Mouse (Mus musculus): ENCODE data around the gene Acer1. TPM values are rescaled to one million over a fixed set of nuclear protein-coding genes. Genes with fewer than 3 reads are reported as not detected.

Acer1 gene
- polyA plus RNA-seq, 1 experiment: not detected

GRCm38 (mm10) chr17:56995046-56995445 is 13.1 kb upstream of the Acer1 start:
- H3K4me3 ChIP-seq (ENCODE audit: insufficient read depth, poor library complexity, severe bottlenecking): no peak overlapping the region
- TF ChIP-seq CEBPB (IDR thresholded peaks at IDR 0.05; ENCODE audit: low read depth) (no peak), CTCF (IDR thresholded peaks at IDR 0.05; ENCODE audit: control insufficient read depth, insufficient read depth, insufficient read length) (no peak), USF1 (IDR thresholded peaks at IDR 0.05; ENCODE audit: low read depth) (no peak), FOSL1 (IDR thresholded peaks at IDR 0.05; ENCODE audit: insufficient read depth, low read length, poor library complexity, severe bottlenecking) (no peak), MYOG (IDR thresholded peaks at IDR 0.05; ENCODE audit: control insufficient read depth, extremely low read depth, insufficient read length) (no peak), MYOD1 (IDR thresholded peaks at IDR 0.05; ENCODE audit: control insufficient read depth, insufficient read length, low read depth) (no peak), MAX (IDR thresholded peaks at IDR 0.05) (no peak)
- peaks cover 28% of the 10 kb centered on the region for H3K79me2 ChIP-seq (ENCODE audit: control insufficient read depth, insufficient read depth)
- no peak overlapping the region for H3ac ChIP-seq (ENCODE audit: control insufficient read depth, insufficient read length, low read depth)
- peaks cover 47% of the 10 kb centered on the region for H3K36me3 ChIP-seq (ENCODE audit: control insufficient read depth, insufficient read depth)
- no peaks in the 10 kb centered on the region for H3K27me3 ChIP-seq (ENCODE audit: control insufficient read depth, insufficient read depth, insufficient read length)
- peaks cover 21% of the 10 kb centered on the region for H3K79me3 ChIP-seq (ENCODE audit: low read depth)

- H3ac ChIP-seq (ENCODE audit: control insufficient read depth, insufficient read length, low read depth): peak overlapping the region; percentile 60
- H3K27me3 ChIP-seq (ENCODE audit: control insufficient read depth, insufficient read depth, insufficient read length): no peaks in the 10 kb centered on the region
- H3K4me3 ChIP-seq (ENCODE audit: insufficient read depth, poor library complexity, severe bottlenecking): peak overlapping the region; percentile 76
- H3K79me3 ChIP-seq (ENCODE audit: low read depth): peaks cover 19% of the 10 kb centered on the region
- H3K79me2 ChIP-seq (ENCODE audit: control insufficient read depth, insufficient read depth): peaks cover 28% of the 10 kb centered on the region
- TF ChIP-seq USF1 (IDR thresholded peaks at IDR 0.05; ENCODE audit: low read depth): no peak
- peaks cover 39% of the 10 kb centered on the region for H3K36me3 ChIP-seq (ENCODE audit: control insufficient read depth, insufficient read depth)
Measured at GRCm38 (mm10) chr17:56990966-56991365, 9.0 kb upstream of the Acer1 start.

GRCm38 (mm10) chr17:56990115-56990746 is 8.3 kb upstream of the Acer1 start, which contains the start of gene Clpp:
Clpp (plus strand) TSS chr17:56990305.
- Histone ChIP-seq H3K79me2 (ENCODE audit: control insufficient read depth, insufficient read depth) (peaks cover 28% of the 10 kb centered on the region), H3K27me3 (ENCODE audit: control insufficient read depth, insufficient read depth, insufficient read length) (no peaks in the 10 kb centered on the region), H3K79me3 (ENCODE audit: low read depth) (peaks cover 19% of the 10 kb centered on the region), H3K4me3 (ENCODE audit: insufficient read depth, poor library complexity, severe bottlenecking) (peak within 1 kb of the TSS; percentile 76), H3K36me3 (ENCODE audit: control insufficient read depth, insufficient read depth) (peaks cover 32% of the 10 kb centered on the region), H3ac (ENCODE audit: control insufficient read depth, insufficient read length, low read depth) (peak within 1 kb of the TSS; percentile 81)
- TF ChIP-seq MYOD1 (IDR thresholded peaks at IDR 0.05; ENCODE audit: control insufficient read depth, insufficient read length, low read depth) (no peak), USF1 (IDR thresholded peaks at IDR 0.05; ENCODE audit: low read depth) (peak; percentile 22)

GRCm38 (mm10) chr17:56989467-56990114 is 7.7 kb upstream of the Acer1 start:
- TF ChIP-seq MAX (IDR thresholded peaks at IDR 0.05) (peak; percentile 67), USF1 (IDR thresholded peaks at IDR 0.05; ENCODE audit: low read depth) (peak; percentile 68), MYOD1 (IDR thresholded peaks at IDR 0.05; ENCODE audit: control insufficient read depth, insufficient read length, low read depth) (no peak), FOSL1 (IDR thresholded peaks at IDR 0.05; ENCODE audit: insufficient read depth, low read length, poor library complexity, severe bottlenecking) (no peak)
- peaks cover 19% of the 10 kb centered on the region for H3K79me3 ChIP-seq (ENCODE audit: low read depth)
- H3ac ChIP-seq (ENCODE audit: control insufficient read depth, insufficient read length, low read depth): peak overlapping the region; percentile 57
- H3K27me3 ChIP-seq (ENCODE audit: control insufficient read depth, insufficient read depth, insufficient read length): no peaks in the 10 kb centered on the region
- H3K36me3 ChIP-seq (ENCODE audit: control insufficient read depth, insufficient read depth): peaks cover 26% of the 10 kb centered on the region
- H3K79me2 ChIP-seq (ENCODE audit: control insufficient read depth, insufficient read depth): peaks cover 28% of the 10 kb centered on the region
- peak overlapping the region; percentile 76 for H3K4me3 ChIP-seq (ENCODE audit: insufficient read depth, poor library complexity, severe bottlenecking)

GRCm38 (mm10) chr17:56988921-56989430 is 7.0 kb upstream of the Acer1 start:
- TF ChIP-seq CEBPB (IDR thresholded peaks at IDR 0.05; ENCODE audit: low read depth): no peak
- no peak for TF ChIP-seq CTCF (IDR thresholded peaks at IDR 0.05; ENCODE audit: control insufficient read depth, insufficient read depth, insufficient read length)
- TF ChIP-seq USF1 (IDR thresholded peaks at IDR 0.05; ENCODE audit: low read depth): no peak
- TF ChIP-seq MAX (IDR thresholded peaks at IDR 0.05): no peak
- no peak for TF ChIP-seq MYOG (IDR thresholded peaks at IDR 0.05; ENCODE audit: control insufficient read depth, extremely low read depth, insufficient read length)
- no peak for TF ChIP-seq FOSL1 (IDR thresholded peaks at IDR 0.05; ENCODE audit: insufficient read depth, low read length, poor library complexity, severe bottlenecking)
- no peak for TF ChIP-seq MYOD1 (IDR thresholded peaks at IDR 0.05; ENCODE audit: control insufficient read depth, insufficient read length, low read depth)
- Histone ChIP-seq H3K79me3 (ENCODE audit: low read depth) (peaks cover 19% of the 10 kb centered on the region), H3K79me2 (ENCODE audit: control insufficient read depth, insufficient read depth) (peaks cover 28% of the 10 kb centered on the region), H3K27me3 (ENCODE audit: control insufficient read depth, insufficient read depth, insufficient read length) (no peaks in the 10 kb centered on the region), H3K4me3 (ENCODE audit: insufficient read depth, poor library complexity, severe bottlenecking) (no peak overlapping the region), H3K36me3 (ENCODE audit: control insufficient read depth, insufficient read depth) (peaks cover 21% of the 10 kb centered on the region), H3ac (ENCODE audit: control insufficient read depth, insufficient read length, low read depth) (no peak overlapping the region)

GRCm38 (mm10) chr17:56988441-56988840 is 6.5 kb upstream of the Acer1 start:
- no peak overlapping the region for H3K4me3 ChIP-seq (ENCODE audit: insufficient read depth, poor library complexity, severe bottlenecking)
- peaks cover 28% of the 10 kb centered on the region for H3K79me2 ChIP-seq (ENCODE audit: control insufficient read depth, insufficient read depth)
- H3K79me3 ChIP-seq (ENCODE audit: low read depth): peaks cover 19% of the 10 kb centered on the region
- no peaks in the 10 kb centered on the region for H3K27me3 ChIP-seq (ENCODE audit: control insufficient read depth, insufficient read depth, insufficient read length)
- H3K36me3 ChIP-seq (ENCODE audit: control insufficient read depth, insufficient read depth): peaks cover 16% of the 10 kb centered on the region
- TF ChIP-seq FOSL1 (IDR thresholded peaks at IDR 0.05; ENCODE audit: insufficient read depth, low read length, poor library complexity, severe bottlenecking): no peak
- no peak overlapping the region for H3ac ChIP-seq (ENCODE audit: control insufficient read depth, insufficient read length, low read depth)

Data from C2C12 (cell line).